ENCODE assay signal across 15 mouse cellular contexts in the genomic region with DNA sequence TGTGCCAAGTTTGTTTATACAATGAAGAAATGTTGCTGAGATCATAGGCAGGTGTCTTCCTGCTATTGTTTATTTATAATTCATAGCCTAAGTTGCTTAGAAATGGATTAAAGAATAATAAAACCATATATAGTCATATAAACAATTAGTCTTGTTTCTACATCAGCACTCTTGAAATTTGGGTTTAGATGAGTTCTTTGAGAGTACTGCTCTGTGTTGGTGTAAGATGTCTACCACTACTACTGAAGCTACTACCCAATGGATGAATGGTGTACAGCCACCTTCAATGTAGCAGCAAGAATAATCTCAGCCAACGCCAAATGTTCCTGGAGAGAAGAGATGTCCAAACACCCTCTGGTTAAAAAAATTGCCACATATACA.
"Had no signal": no experiment of that assay in that cellular context is flagged by ENCODE, and none has a peak within 500 bp of the region (broad histone marks: within the 10 kb centered on the region; RNA-seq: fewer than 3 reads in every experiment).

No protein-coding gene starts in this region.

- H3K4me2 ChIP-seq: neural tube, embryonic 15.5 days; stomach, embryonic 15.5 days had no signal

- H3K4me1 ChIP-seq: stomach, embryonic 15.5 days had no signal

- H3K27me3 ChIP-seq: neural tube, embryonic 15.5 days; stomach, embryonic 15.5 days had no signal

- H3K4me3 ChIP-seq: neural tube, embryonic 15.5 days; stomach, embryonic 15.5 days had no signal

- H3K9ac ChIP-seq: neural tube, embryonic 15.5 days; stomach, embryonic 15.5 days had no signal

- H3K27ac ChIP-seq: neural tube, embryonic 15.5 days; stomach, embryonic 15.5 days; stomach, postnatal 0 days had no signal

- DNase-seq: retina, postnatal 1 day; right cerebral cortex, adult 18-20 months; right cerebral cortex, postnatal 14 days; right cerebral cortex, postnatal 25 days; right cerebral cortex, postnatal 4 days; spleen, adult 18-20 months; thymus, adult 18-20 months; thymus, adult 2 months; thymus, postnatal 14 days; thymus, postnatal 25 days; thymus, postnatal 36 days; thymus, postnatal 4 days had no signal

- H3K36me3 ChIP-seq: neural tube, embryonic 15.5 days; stomach, embryonic 15.5 days had no signal

- H3K9me3 ChIP-seq: neural tube, embryonic 15.5 days; stomach, embryonic 15.5 days had no signal
